Mouse (Mus musculus): ENCODE measurements around the gene Gp9. TPM values are rescaled to one million over a fixed set of nuclear protein-coding genes. Genes with fewer than 3 reads are reported as not detected.
A peak's percentile ranks its signal among the peaks of the same experiment; 100 is the strongest.

Gene Gp9
- polyA plus RNA-seq, 1 experiment from 2014 or later, result 0.66 TPM

GRCm38 (mm10) chr6:87804886-87805285 is 27.0 kb downstream of the Gp9 start:
- no peaks in the 10 kb centered on the region for H3K9me3 ChIP-seq (replicated peaks; ENCODE audit: low read length)
- no peak overlapping the region for H3K9ac ChIP-seq (ENCODE audit: low read depth, low read length)
- H3K36me3 ChIP-seq (ENCODE audit: insufficient read depth, low read length), result 0 out of 2 replicates have a peak, but pooled peaks cover 2% of the 10 kb centered on the region
- no peak overlapping the region for H3K4me3 ChIP-seq (replicated peaks; ENCODE audit: low read depth, low read length)
- no peak overlapping the region for H3K27ac ChIP-seq
- 57% methylated on average over 7 of the region's 7 CpGs for WGBS
- peaks cover 5% of the 10 kb centered on the region for H3K4me1 ChIP-seq (replicated peaks; ENCODE audit: insufficient read depth, low read length)
- H3K27me3 ChIP-seq (ENCODE audit: insufficient read depth, low read length), result no peaks in the 10 kb centered on the region
- DNase-seq (ENCODE audit: low spot score) (no peak), ATAC-seq (replicated peaks; ENCODE audit: low FRiP score, low read depth) (no peak)
- TF ChIP-seq CTCF (IDR thresholded peaks at IDR 0.05; ENCODE audit: low read depth), result no peak
- no peak overlapping the region for H3K4me2 ChIP-seq (ENCODE audit: low read length)

- Histone ChIP-seq H3K4me2 (ENCODE audit: low read length) (no peak overlapping the region), H3K4me1 (replicated peaks; ENCODE audit: insufficient read depth, low read length) (peaks cover 11% of the 10 kb centered on the region), H3K27ac (no peak overlapping the region), H3K9me3 (replicated peaks; ENCODE audit: low read length) (no peaks in the 10 kb centered on the region), H3K27me3 (ENCODE audit: insufficient read depth, low read length) (no peaks in the 10 kb centered on the region), H3K9ac (ENCODE audit: low read depth, low read length) (no peak overlapping the region), H3K36me3 (ENCODE audit: insufficient read depth, low read length) (0 out of 2 replicates have a peak, but pooled peaks cover 2% of the 10 kb centered on the region), H3K4me3 (replicated peaks; ENCODE audit: low read depth, low read length) (no peak overlapping the region)
- DNase-seq (ENCODE audit: low spot score), result no peak
- ATAC-seq (replicated peaks; ENCODE audit: low FRiP score, low read depth), result no peak
- WGBS, result 89% methylated on average over 7 of the region's 7 CpGs
- no peak for TF ChIP-seq CTCF (IDR thresholded peaks at IDR 0.05; ENCODE audit: low read depth)
These were observed 27.6 kb downstream of the Gp9 start for GRCm38 (mm10) chr6:87805448-87805847.

GRCm38 (mm10) chr6:87806028-87806427 is 28.2 kb downstream of the Gp9 start:
- Histone ChIP-seq H3K27me3 (ENCODE audit: insufficient read depth, low read length) (no peaks in the 10 kb centered on the region), H3K4me1 (replicated peaks; ENCODE audit: insufficient read depth, low read length) (peaks cover 12% of the 10 kb centered on the region), H3K4me3 (replicated peaks; ENCODE audit: low read depth, low read length) (no peak overlapping the region), H3K9me3 (replicated peaks; ENCODE audit: low read length) (no peaks in the 10 kb centered on the region), H3K27ac (no peak overlapping the region), H3K4me2 (ENCODE audit: low read length) (no peak overlapping the region), H3K36me3 (ENCODE audit: insufficient read depth, low read length) (0 out of 2 replicates have a peak, but pooled peaks cover 2% of the 10 kb centered on the region), H3K9ac (ENCODE audit: low read depth, low read length) (no peak overlapping the region)
- 51% methylated on average over 2 of the region's 2 CpGs for WGBS
- peak; percentile 50 for DNase-seq (ENCODE audit: low spot score)
- no peak for ATAC-seq (replicated peaks; ENCODE audit: low FRiP score, low read depth)
- peak; percentile 17; the same call in 1 of the 2 replicates for TF ChIP-seq CTCF (IDR thresholded peaks at IDR 0.05; ENCODE audit: low read depth)

GRCm38 (mm10) chr6:87806857-87807256 is 29.0 kb downstream of the Gp9 start:
- 38% methylated on average over 2 of the region's 2 CpGs for WGBS
- DNase-seq (ENCODE audit: low spot score), result no peak
- H3K27ac ChIP-seq, result no peak overlapping the region

GRCm38 (mm10) chr6:87807735-87808440 is 30.0 kb downstream of the Gp9 start:
- no peak overlapping the region for H3K4me3 ChIP-seq (replicated peaks; ENCODE audit: low read depth, low read length)
- H3K9ac ChIP-seq (ENCODE audit: low read depth, low read length), result no peak overlapping the region
- DNase-seq (ENCODE audit: low spot score) (no peak), ATAC-seq (replicated peaks; ENCODE audit: low FRiP score, low read depth) (no peak)
- H3K36me3 ChIP-seq (ENCODE audit: insufficient read depth, low read length), result 0 out of 2 replicates have a peak, but pooled peaks cover 2% of the 10 kb centered on the region
- no peak for TF ChIP-seq CTCF (IDR thresholded peaks at IDR 0.05; ENCODE audit: low read depth)
- H3K27ac ChIP-seq, result no peak overlapping the region
- no peak overlapping the region for H3K4me2 ChIP-seq (ENCODE audit: low read length)
- H3K4me1 ChIP-seq (replicated peaks; ENCODE audit: insufficient read depth, low read length), result peaks cover 20% of the 10 kb centered on the region
- 86% methylated on average over 4 of the region's 4 CpGs for WGBS
- no peaks in the 10 kb centered on the region for H3K9me3 ChIP-seq (replicated peaks; ENCODE audit: low read length)
- no peaks in the 10 kb centered on the region for H3K27me3 ChIP-seq (ENCODE audit: insufficient read depth, low read length)

More at GRCm38 (mm10) chr6:87806857-87807256, 29.0 kb downstream of the Gp9 start:
- 0 out of 2 replicates have a peak, but pooled peaks cover 2% of the 10 kb centered on the region for H3K36me3 ChIP-seq (ENCODE audit: insufficient read depth, low read length)
- no peak for TF ChIP-seq CTCF (IDR thresholded peaks at IDR 0.05; ENCODE audit: low read depth)
- no peak overlapping the region for H3K4me2 ChIP-seq (ENCODE audit: low read length)
- no peaks in the 10 kb centered on the region for H3K27me3 ChIP-seq (ENCODE audit: insufficient read depth, low read length)
- H3K4me3 ChIP-seq (replicated peaks; ENCODE audit: low read depth, low read length), result no peak overlapping the region
- ATAC-seq (replicated peaks; ENCODE audit: low FRiP score, low read depth), result no peak
- peaks cover 12% of the 10 kb centered on the region for H3K4me1 ChIP-seq (replicated peaks; ENCODE audit: insufficient read depth, low read length)
- no peaks in the 10 kb centered on the region for H3K9me3 ChIP-seq (replicated peaks; ENCODE audit: low read length)
- no peak overlapping the region for H3K9ac ChIP-seq (ENCODE audit: low read depth, low read length)

GRCm38 (mm10) chr6:87808521-87808920 is 30.6 kb downstream of the Gp9 start:
- ATAC-seq (replicated peaks; ENCODE audit: low FRiP score, low read depth) (no peak), DNase-seq (ENCODE audit: low spot score) (no peak)
- Histone ChIP-seq H3K27me3 (ENCODE audit: insufficient read depth, low read length) (no peaks in the 10 kb centered on the region), H3K27ac (no peak overlapping the region), H3K36me3 (ENCODE audit: insufficient read depth, low read length) (0 out of 2 replicates have a peak, but pooled peaks cover 2% of the 10 kb centered on the region), H3K4me3 (replicated peaks; ENCODE audit: low read depth, low read length) (no peak overlapping the region), H3K4me2 (ENCODE audit: low read length) (no peak overlapping the region), H3K9me3 (replicated peaks; ENCODE audit: low read length) (no peaks in the 10 kb centered on the region), H3K9ac (ENCODE audit: low read depth, low read length) (no peak overlapping the region), H3K4me1 (replicated peaks; ENCODE audit: insufficient read depth, low read length) (peaks cover 22% of the 10 kb centered on the region)
- TF ChIP-seq CTCF (IDR thresholded peaks at IDR 0.05; ENCODE audit: low read depth), result no peak
- WGBS, result 71% methylated on average over 3 of the region's 3 CpGs

Data from kidney, postnatal 0 days (tissue).